Mouse (Mus musculus): ENCODE measurements around the gene Gm13289. TPM values are rescaled to one million over a fixed set of nuclear protein-coding genes. Genes with fewer than 3 reads are reported as not detected.
"Not testable (repeated sequence)": the region's sequence is repeated elsewhere in the genome, so short reads cannot be mapped to it uniquely, and the experiment has no call there.

Gm13289 gene
- polyA plus RNA-seq, 1 experiment: not detected

GRCm38 (mm10) chr4:88760431-88760830 is 16.3 kb upstream of the Gm13289 start:
- H3K79me2 ChIP-seq (ENCODE audit: control insufficient read depth, insufficient read depth); H3K4me2 ChIP-seq (ENCODE audit: low read depth); H3ac ChIP-seq (ENCODE audit: control insufficient read depth, insufficient read length); H3K27me3 ChIP-seq (ENCODE audit: control insufficient read depth, insufficient read depth, insufficient read length); H3K36me3 ChIP-seq (ENCODE audit: control insufficient read depth, insufficient read depth); H3K4me3 ChIP-seq: not testable (repeated sequence)

GRCm38 (mm10) chr4:88761776-88762175 is 14.9 kb upstream of the Gm13289 start:
- H3ac ChIP-seq (ENCODE audit: control insufficient read depth, insufficient read length); H3K79me2 ChIP-seq (ENCODE audit: control insufficient read depth, insufficient read depth); H3K27me3 ChIP-seq (ENCODE audit: control insufficient read depth, insufficient read depth, insufficient read length); H3K4me2 ChIP-seq (ENCODE audit: low read depth); H3K4me3 ChIP-seq; H3K36me3 ChIP-seq (ENCODE audit: control insufficient read depth, insufficient read depth): not testable (repeated sequence)

DNA sequence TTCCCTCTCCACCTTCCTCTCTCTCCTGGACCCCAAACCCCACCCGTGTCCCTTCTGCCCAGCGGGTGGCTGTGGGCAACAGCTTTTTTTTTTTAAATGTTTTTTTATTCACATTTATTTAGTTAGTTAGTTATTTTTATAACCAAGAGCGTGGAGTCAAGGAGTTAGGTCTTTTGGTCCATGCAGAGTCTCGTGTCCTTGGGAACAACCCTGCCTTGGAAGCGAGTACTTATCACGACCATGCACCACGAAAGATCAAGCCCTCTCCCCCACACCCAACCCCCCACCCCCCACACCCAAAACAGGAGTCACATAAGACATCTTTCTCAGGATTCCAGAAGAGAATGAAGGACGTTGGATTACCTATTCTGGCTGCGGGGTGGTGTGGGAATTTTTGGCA is 14.4 kb upstream of the Gm13289 start:
- H3ac ChIP-seq (ENCODE audit: control insufficient read depth, insufficient read length); H3K79me2 ChIP-seq (ENCODE audit: control insufficient read depth, insufficient read depth); H3K4me3 ChIP-seq; H3K4me2 ChIP-seq (ENCODE audit: low read depth); H3K36me3 ChIP-seq (ENCODE audit: control insufficient read depth, insufficient read depth); H3K27me3 ChIP-seq (ENCODE audit: control insufficient read depth, insufficient read depth, insufficient read length): not testable (repeated sequence)

GRCm38 (mm10) chr4:88763384-88764018 is 13.2 kb upstream of the Gm13289 start:
- not testable (repeated sequence) for H3K27me3 ChIP-seq (ENCODE audit: control insufficient read depth, insufficient read depth, insufficient read length); H3K79me2 ChIP-seq (ENCODE audit: control insufficient read depth, insufficient read depth); H3ac ChIP-seq (ENCODE audit: control insufficient read depth, insufficient read length); H3K4me2 ChIP-seq (ENCODE audit: low read depth); H3K4me3 ChIP-seq; H3K36me3 ChIP-seq (ENCODE audit: control insufficient read depth, insufficient read depth)

GRCm38 (mm10) chr4:88773534-88773933 is 3.2 kb upstream of the Gm13289 start, which contains the start of gene Gm13290:
Gene Gm13290, plus strand, starts transcription at chr4:88773834.
- H3K4me2 ChIP-seq (ENCODE audit: low read depth); H3K27me3 ChIP-seq (ENCODE audit: control insufficient read depth, insufficient read depth, insufficient read length); H3K36me3 ChIP-seq (ENCODE audit: control insufficient read depth, insufficient read depth); H3K4me3 ChIP-seq; H3ac ChIP-seq (ENCODE audit: control insufficient read depth, insufficient read length); H3K79me2 ChIP-seq (ENCODE audit: control insufficient read depth, insufficient read depth): not testable (repeated sequence)

- H3K27me3 ChIP-seq (ENCODE audit: control insufficient read depth, insufficient read depth, insufficient read length); H3ac ChIP-seq (ENCODE audit: control insufficient read depth, insufficient read length); H3K4me3 ChIP-seq; H3K79me2 ChIP-seq (ENCODE audit: control insufficient read depth, insufficient read depth); H3K36me3 ChIP-seq (ENCODE audit: control insufficient read depth, insufficient read depth); H3K4me2 ChIP-seq (ENCODE audit: low read depth): not testable (repeated sequence)
These were observed 2.8 kb downstream of the Gm13289 start, which contains the start of gene Gm13272 for GRCm38 (mm10) chr4:88779550-88779949. Gene Gm13272, plus strand, starts transcription at chr4:88779850.

- not testable (repeated sequence) for H3K27me3 ChIP-seq (ENCODE audit: control insufficient read depth, insufficient read depth, insufficient read length); H3K4me3 ChIP-seq; H3K4me2 ChIP-seq (ENCODE audit: low read depth); H3K79me2 ChIP-seq (ENCODE audit: control insufficient read depth, insufficient read depth); H3K36me3 ChIP-seq (ENCODE audit: control insufficient read depth, insufficient read depth); H3ac ChIP-seq (ENCODE audit: control insufficient read depth, insufficient read length)
These were observed 3.6 kb downstream of the Gm13289 start for GRCm38 (mm10) chr4:88780320-88780719.

GRCm38 (mm10) chr4:88781831-88782230 is 5.1 kb downstream of the Gm13289 start, which contains the start of gene Ifnz:
Gene Ifnz, plus strand, starts transcription at chr4:88782131.
- H3K36me3 ChIP-seq (ENCODE audit: control insufficient read depth, insufficient read depth); H3K27me3 ChIP-seq (ENCODE audit: control insufficient read depth, insufficient read depth, insufficient read length); H3K4me2 ChIP-seq (ENCODE audit: low read depth); H3K79me2 ChIP-seq (ENCODE audit: control insufficient read depth, insufficient read depth); H3K4me3 ChIP-seq; H3ac ChIP-seq (ENCODE audit: control insufficient read depth, insufficient read length): not testable (repeated sequence)

DNA sequence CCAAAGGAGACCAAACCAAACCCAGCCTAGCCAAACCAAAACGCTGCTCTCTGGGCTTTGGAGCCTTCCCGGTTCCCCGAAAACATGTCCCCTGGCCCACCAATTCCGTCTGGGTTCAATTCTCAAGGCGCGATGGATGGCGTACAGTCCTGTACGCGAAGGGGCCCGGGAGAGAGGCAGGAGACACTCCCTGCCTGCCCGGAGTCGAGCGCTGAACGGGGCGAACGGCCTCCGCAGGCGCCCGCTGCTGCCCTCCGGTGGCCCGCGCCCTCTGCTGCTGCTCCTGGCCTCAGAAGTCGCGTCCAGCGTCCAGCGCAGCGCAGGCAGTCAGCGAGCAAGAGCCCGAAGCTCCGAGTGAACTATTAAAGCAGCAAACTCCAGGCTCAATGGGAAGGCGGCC is 5.6 kb downstream of the Gm13289 start:
- H3K4me2 ChIP-seq (ENCODE audit: low read depth); H3K36me3 ChIP-seq (ENCODE audit: control insufficient read depth, insufficient read depth); H3K79me2 ChIP-seq (ENCODE audit: control insufficient read depth, insufficient read depth); H3ac ChIP-seq (ENCODE audit: control insufficient read depth, insufficient read length); H3K27me3 ChIP-seq (ENCODE audit: control insufficient read depth, insufficient read depth, insufficient read length); H3K4me3 ChIP-seq: not testable (repeated sequence)

GRCm38 (mm10) chr4:88785409-88785808 is 8.7 kb downstream of the Gm13289 start, which contains the start of gene Gm13276:
Gene Gm13276, plus strand, starts transcription at chr4:88785709.
- not testable (repeated sequence) for H3K4me2 ChIP-seq (ENCODE audit: low read depth); H3K79me2 ChIP-seq (ENCODE audit: control insufficient read depth, insufficient read depth); H3ac ChIP-seq (ENCODE audit: control insufficient read depth, insufficient read length); H3K27me3 ChIP-seq (ENCODE audit: control insufficient read depth, insufficient read depth, insufficient read length); H3K4me3 ChIP-seq; H3K36me3 ChIP-seq (ENCODE audit: control insufficient read depth, insufficient read depth)

- H3K4me2 ChIP-seq (ENCODE audit: low read depth); H3ac ChIP-seq (ENCODE audit: control insufficient read depth, insufficient read length); H3K79me2 ChIP-seq (ENCODE audit: control insufficient read depth, insufficient read depth); H3K36me3 ChIP-seq (ENCODE audit: control insufficient read depth, insufficient read depth); H3K27me3 ChIP-seq (ENCODE audit: control insufficient read depth, insufficient read depth, insufficient read length); H3K4me3 ChIP-seq: not testable (repeated sequence)
These were observed 11.7 kb downstream of the Gm13289 start, which contains the start of gene Gm13277 for GRCm38 (mm10) chr4:88788402-88788801. Gene Gm13277, plus strand, starts transcription at chr4:88788632.

- H3K27me3 ChIP-seq (ENCODE audit: control insufficient read depth, insufficient read depth, insufficient read length); H3K4me2 ChIP-seq (ENCODE audit: low read depth); H3ac ChIP-seq (ENCODE audit: control insufficient read depth, insufficient read length); H3K4me3 ChIP-seq; H3K36me3 ChIP-seq (ENCODE audit: control insufficient read depth, insufficient read depth); H3K79me2 ChIP-seq (ENCODE audit: control insufficient read depth, insufficient read depth): not testable (repeated sequence)
These were observed 14.5 kb downstream of the Gm13289 start, which contains the start of gene Gm13278 for GRCm38 (mm10) chr4:88791250-88791649. Gene Gm13278, plus strand, starts transcription at chr4:88791550.

DNA sequence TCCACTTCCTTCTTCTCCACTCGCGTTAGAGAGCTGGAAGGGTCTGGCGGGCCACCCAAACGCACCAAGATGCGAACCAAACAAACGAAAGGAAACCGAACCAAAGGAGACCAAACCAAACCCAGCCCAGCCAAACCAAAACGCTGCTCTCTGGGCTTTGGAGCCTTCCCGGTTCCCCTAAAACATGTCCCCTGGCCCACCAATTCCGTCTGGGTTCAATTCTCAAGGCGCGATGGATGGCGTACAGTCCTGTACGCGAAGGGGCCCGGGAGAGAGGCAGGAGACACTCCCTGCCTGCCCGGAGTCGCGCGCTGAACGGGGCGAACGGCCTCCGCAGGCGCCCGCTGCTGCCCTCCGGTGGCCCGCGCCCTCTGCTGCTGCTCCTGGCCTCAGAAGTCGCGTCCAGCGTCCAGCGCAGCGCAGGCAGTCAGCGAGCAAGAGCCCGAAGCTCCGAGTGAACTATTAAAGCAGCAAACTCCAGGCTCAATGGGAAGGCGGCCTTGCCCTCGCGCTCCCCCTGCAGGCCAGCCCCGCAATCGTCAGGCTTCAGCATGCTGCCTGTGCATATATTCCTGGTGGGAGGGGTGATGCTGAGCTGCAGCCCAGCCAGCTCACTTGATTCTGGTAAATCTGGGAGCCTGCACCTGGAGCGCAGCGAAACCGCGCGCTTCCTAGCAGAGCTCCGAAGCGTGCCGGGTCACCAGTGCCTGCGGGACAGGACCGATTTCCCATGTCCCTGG is 17.4 kb downstream of the Gm13289 start, which contains the start of gene Gm13275:
Gm13275 (plus strand) TSS at position 552 of the 740 bp plus-strand sequence.
- H3K4me3 ChIP-seq; H3K27me3 ChIP-seq (ENCODE audit: control insufficient read depth, insufficient read depth, insufficient read length); H3K36me3 ChIP-seq (ENCODE audit: control insufficient read depth, insufficient read depth); H3K4me2 ChIP-seq (ENCODE audit: low read depth); H3ac ChIP-seq (ENCODE audit: control insufficient read depth, insufficient read length); H3K79me2 ChIP-seq (ENCODE audit: control insufficient read depth, insufficient read depth): not testable (repeated sequence)

Measured in myocyte (in vitro differentiated cells).